Mouse (Mus musculus): ENCODE data around the gene Trak1.
A peak's percentile ranks its signal among the peaks of the same experiment; 100 is the strongest.

Trak1 gene

GRCm38 (mm10) chr9:121475488-121476452, 178.5 kb downstream of the Trak1 start:
- DNase-seq (ENCODE audit: low read depth, low spot score), result no peak

DNA sequence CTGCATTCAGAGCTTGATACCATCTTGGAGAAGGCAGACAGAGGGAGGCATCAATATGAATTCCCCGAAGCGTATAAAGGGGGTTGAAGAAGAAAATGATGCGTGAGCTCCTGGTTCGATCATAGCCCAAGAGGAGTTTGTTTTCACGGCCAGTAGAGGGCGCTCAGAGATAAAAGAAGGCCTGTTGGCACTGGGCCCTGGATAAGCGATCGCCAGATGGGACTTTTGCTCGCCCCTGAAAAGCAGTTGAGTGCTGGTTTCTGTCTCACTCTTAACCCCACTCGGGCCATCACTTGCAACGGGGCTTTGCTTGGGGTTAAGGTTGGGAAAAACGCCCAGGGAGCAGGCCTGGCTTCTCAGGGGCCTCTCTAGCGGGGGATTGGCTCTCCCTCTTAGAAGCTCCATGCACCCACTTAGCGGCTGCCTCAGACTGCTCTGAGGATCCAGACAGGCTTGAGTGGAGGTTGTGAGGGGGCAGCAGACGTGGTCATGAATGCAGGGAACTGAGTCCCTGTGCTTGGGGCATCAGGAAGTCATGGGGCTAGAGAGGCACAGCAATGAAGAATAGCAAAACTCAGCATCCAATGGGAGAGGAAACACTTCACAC, 180.1 kb downstream of the Trak1 start:
- DNase-seq (ENCODE audit: low read depth, low spot score), result peak; percentile 79

DNA sequence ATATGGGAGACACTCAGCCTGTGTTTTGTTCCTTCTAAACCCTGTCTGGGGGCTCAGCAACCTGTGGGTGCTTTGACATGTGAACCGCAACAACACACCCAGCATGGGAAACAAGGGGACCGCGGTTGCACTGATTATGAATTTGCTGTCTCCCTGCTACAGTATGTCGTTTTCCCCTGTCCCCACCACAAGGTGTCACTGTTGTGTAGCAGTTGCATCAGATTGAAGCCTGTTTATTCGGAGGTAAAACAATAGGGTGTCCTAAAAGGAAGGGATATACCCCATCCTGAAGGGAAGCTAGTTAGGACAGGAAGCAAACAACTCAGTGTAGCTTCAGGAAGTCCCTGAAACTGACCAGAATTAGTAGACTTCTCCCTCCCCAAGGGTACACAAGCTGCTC, 182.2 kb downstream of the Trak1 start:
- DNase-seq (ENCODE audit: low read depth, low spot score), result peak; percentile 78

GRCm38 (mm10) chr9:121487216-121487615, 189.9 kb downstream of the Trak1 start:
- no peak for DNase-seq (ENCODE audit: low read depth, low spot score)

DNA sequence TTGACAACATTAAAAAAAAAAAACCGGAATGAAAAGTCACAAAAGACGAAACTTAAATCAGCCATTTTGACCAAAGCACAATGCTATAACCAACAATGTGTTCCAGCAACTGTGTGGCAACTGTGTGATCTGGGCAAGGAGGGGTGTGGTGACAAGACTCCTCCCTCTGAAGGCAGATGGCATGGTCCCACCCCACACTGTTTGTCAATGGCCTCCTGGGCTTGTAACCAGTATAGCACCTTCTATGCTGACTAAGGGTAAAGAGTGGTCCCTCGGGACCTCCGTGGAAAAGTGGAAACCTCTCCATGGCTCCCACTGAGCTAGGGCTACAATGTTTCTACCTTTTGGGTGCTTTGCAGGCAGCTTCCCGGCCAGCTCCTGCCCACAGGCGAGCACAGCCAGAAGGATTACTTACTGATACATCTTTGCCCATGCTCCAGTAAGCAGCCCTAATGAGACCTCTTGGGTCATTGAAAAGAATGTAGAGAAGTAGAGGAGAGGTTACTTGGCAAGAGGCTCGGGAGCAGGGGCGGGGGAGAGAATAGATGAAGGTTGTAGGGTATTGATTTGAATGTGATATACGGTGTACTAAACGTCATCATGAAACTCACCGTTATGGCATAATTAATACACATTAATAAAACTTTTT, 194.4 kb downstream of the Trak1 start:
- DNase-seq (ENCODE audit: low read depth, low spot score), result no peak

DNA sequence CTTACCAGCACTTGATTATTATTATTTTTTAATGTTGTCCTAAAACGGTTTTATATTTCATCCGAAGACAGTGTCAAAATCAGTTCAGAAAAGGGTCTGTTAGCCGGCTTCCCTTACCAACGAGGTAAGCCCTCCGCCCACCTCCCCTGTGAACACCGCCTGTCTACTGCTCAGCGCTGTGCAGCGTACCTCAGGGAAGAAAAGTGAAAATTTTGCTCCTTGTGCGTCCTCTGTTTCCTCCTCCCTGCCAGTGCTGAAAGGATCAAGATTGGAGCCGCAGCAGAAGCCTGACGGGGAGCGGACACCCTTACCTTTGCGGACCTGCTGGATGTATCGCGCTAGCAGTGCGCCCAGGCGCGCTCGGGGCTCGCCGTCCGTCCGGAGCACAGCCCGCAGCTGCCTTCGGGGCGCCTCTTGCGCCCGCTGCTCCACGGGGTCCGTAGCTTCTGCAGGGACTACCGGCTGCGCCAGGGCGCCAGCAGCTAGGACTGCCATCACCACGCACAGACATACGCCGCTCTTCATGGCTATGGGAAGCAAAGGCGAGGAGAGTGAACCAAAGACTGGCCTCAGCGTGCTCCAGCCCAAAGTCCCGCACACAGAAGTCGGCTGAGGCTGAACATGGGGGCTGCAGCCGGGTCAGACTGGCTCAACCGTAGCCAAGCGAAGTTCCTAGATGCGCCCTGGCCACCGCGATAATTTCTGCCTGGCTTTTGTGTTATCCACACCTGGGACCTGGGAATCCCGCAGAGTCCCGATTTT, 196.9 kb downstream of the Trak1 start:
- DNase-seq (ENCODE audit: low read depth, low spot score), result no peak

- DNase-seq (ENCODE audit: low read depth, low spot score), result no peak
These were observed 198.2 kb downstream of the Trak1 start, which contains the start of gene Cck for GRCm38 (mm10) chr9:121495529-121495928. Gene Cck (minus strand): TSS chr9:121495694.

DNA sequence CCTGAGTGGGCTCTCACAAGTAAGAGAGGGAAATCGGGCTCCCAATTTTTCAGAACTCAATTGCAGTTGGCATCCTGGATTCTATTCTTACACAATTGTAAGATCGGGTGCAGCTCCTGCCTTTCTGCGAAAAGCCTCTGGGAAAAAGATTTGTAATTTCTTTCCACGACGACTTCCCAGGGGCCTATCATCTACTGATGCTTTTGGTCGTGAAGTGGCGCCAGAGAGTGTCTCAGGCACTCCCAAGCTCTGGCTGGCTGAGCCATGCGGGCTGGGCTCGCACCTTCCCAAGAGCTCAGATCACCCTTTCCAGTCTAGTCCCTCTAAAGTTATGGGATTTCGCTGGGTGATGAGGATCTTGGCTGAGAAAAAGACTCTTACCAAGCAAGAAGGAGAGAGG, 198.8 kb downstream of the Trak1 start:
- DNase-seq (ENCODE audit: low read depth, low spot score), result no peak

DNA sequence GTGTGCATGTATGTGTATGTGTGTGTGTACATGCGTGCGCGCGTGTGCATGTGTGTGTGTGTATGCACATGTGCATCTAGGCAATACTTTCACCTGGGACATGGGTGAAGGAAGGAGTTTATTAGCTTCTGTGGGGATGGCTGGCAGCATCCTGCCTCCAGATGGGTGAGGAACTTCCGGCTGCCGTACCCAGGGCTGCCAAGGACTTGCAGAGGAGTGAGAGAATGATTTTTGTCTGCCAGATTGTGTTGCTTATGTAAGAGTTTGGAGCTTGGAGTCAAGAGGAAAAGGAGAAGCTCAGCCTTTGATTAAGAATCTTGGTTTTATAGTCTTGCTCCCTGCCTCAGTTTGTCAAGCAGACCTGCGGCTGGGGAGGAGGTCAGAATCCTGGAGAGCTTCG, 208.0 kb downstream of the Trak1 start:
- no peak for DNase-seq (ENCODE audit: low read depth, low spot score)

DNA sequence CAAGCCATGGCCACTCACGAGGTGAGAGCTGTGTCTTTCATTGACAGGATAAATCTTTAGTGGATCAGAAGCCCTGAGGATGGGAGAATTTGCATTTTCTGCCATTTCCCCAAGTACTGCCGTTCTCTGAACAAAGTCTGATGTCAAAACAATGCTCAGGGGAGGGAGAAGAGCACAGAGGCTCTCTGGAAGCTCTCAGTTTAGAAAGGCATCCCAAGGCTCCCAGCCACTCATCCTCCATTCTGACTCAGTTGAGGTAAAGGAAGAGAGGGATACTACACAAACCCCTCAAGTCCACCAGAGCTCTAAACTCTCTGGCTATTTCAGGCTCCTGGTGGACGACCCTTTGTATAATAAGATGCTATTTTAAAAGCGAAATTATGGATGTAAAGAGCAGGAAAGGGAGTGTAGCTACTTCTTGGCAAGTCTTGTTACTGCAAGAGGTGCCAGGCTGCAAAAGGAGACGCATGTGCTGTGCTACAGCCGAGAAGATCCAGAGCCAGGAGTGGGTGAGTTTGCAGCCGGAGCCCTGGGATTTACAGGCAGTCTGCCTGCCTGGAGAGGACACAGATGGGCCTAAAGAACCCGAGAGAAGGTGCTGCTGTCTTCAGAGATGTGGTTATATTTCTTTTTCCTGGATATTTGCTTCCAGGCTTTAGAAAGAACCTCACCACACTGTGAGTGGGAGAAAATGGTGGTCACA, 209.3 kb downstream of the Trak1 start:
- no peak for DNase-seq (ENCODE audit: low read depth, low spot score)

DNA sequence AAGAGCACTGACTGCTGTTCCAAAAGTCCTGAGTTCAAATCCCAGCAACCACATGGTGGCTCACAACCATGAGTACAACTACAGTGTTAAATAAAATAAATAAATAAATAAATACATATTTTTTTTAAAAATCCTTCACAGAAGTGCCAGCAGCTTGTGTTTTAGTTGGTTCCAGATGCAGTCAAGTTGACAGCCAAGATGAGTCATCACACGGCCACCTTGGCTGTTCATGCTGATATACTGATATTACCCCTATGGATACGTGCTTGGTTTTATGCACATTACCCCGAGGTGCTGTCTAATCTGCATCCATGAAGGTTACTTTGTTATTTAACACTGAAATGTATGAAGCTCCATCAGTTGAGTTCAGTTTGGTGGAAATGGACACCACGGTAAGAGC, 214.6 kb downstream of the Trak1 start:
- DNase-seq (ENCODE audit: low read depth, low spot score), result no peak

DNA sequence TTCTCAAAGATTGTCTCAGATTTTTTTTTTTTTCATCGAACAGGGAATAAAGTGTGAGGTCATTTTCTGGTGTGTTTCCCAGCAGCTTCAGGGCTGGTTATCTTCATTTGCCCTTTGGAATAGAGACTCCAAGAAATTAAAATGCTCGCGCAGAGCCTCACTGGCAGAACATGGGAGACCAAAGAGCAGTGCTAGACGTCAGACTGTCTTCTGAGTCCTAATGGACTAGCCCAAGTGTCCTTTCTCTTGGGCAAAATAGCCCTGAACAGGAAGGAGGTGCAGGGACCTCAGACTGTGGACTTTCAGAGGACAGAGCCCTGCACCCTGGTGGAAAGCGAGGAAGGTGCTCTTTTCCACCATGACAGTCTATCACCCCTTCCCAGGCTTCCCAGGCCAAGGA, 217.2 kb downstream of the Trak1 start:
- no peak for DNase-seq (ENCODE audit: low read depth, low spot score)

- no peak for DNase-seq (ENCODE audit: low read depth, low spot score)
These were observed 222.7 kb downstream of the Trak1 start for GRCm38 (mm10) chr9:121520047-121520446.
